Mouse (Mus musculus): ENCODE measurements around the gene Rep15. TPM values are rescaled to one million over a fixed set of nuclear protein-coding genes. Genes with fewer than 3 reads are reported as not detected.

Rep15 gene
- polyA plus RNA-seq, 1 experiment from 2014 or later = 0.19 TPM

DNA sequence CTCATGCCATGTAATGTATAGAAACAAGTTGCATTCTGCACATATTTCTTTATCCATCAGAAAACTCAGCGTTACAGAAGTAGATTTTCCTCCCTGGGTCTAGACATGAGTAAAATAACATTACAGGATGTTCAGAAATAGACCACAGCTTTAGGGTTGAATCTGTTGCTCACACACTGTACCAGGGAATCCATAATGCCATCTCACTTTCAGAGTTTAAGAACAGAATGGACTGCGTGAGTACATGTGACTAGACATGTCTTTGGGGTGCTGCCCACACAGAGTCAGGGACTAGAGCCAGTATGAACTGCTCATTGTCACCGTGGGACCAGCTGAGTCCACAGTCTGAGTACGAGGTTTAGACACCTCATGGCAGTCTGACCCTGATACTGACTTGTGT, 33.7 kb upstream of the Rep15 start:
- Histone ChIP-seq H3K9ac (replicated peaks) (no peak overlapping the region), H3K36me3 (replicated peaks; ENCODE audit: insufficient read depth, low read length) (peaks cover 27% of the 10 kb centered on the region), H3K27me3 (ENCODE audit: insufficient read depth, low read length) (no peaks in the 10 kb centered on the region), H3K4me3 (ENCODE audit: low read depth, low read length) (no peak overlapping the region), H3K4me1 (ENCODE audit: insufficient read depth) (no peaks in the 10 kb centered on the region), H3K9me3 (ENCODE audit: low read length) (no peaks in the 10 kb centered on the region), H3K4me2 (ENCODE audit: low read depth, low read length) (no peak overlapping the region), H3K27ac (ENCODE audit: low read depth) (no peak overlapping the region)
- ATAC-seq = no peak
- TF ChIP-seq CTCF (IDR thresholded peaks at IDR 0.05; ENCODE audit: low read depth) = no peak
- no peak for TF ChIP-seq EP300 (IDR thresholded peaks at IDR 0.05; ENCODE audit: low read depth)
- WGBS (ENCODE audit: insufficient replicate concordance) = 85% methylated on average over 4 of the region's 4 CpGs
- no peak for DNase-seq

DNA sequence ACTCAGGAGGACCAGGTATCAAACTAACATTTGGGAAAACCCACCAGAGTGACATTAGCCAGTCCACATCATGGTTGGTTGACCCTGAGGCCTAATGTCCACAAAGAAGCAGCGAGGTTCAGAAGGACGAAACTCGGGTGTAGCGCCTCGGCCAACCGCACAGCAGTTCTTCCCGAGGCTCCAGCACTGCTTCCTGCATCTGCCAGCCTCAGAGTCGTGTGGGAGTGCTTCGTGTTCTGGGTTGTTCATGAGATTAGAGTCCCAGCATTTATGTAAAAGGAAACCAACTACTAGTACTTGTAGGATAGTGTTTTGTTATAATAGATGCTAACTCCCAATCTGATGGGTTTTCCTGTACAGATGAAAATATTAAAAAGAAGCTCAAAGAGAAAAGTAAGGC, 33.1 kb upstream of the Rep15 start:
- Histone ChIP-seq H3K36me3 (replicated peaks; ENCODE audit: insufficient read depth, low read length) (peaks cover 27% of the 10 kb centered on the region), H3K9me3 (ENCODE audit: low read length) (no peaks in the 10 kb centered on the region), H3K27ac (ENCODE audit: low read depth) (no peak overlapping the region), H3K4me1 (ENCODE audit: insufficient read depth) (no peaks in the 10 kb centered on the region), H3K27me3 (ENCODE audit: insufficient read depth, low read length) (no peaks in the 10 kb centered on the region), H3K4me2 (ENCODE audit: low read depth, low read length) (no peak overlapping the region), H3K4me3 (ENCODE audit: low read depth, low read length) (no peak overlapping the region), H3K9ac (replicated peaks) (no peak overlapping the region)
- DNase-seq (no peak), ATAC-seq (no peak)
- no peak for TF ChIP-seq CTCF (IDR thresholded peaks at IDR 0.05; ENCODE audit: low read depth)
- no peak for TF ChIP-seq EP300 (IDR thresholded peaks at IDR 0.05; ENCODE audit: low read depth)
- 74% methylated on average over 9 of the region's 9 CpGs for WGBS (ENCODE audit: insufficient replicate concordance)

DNA sequence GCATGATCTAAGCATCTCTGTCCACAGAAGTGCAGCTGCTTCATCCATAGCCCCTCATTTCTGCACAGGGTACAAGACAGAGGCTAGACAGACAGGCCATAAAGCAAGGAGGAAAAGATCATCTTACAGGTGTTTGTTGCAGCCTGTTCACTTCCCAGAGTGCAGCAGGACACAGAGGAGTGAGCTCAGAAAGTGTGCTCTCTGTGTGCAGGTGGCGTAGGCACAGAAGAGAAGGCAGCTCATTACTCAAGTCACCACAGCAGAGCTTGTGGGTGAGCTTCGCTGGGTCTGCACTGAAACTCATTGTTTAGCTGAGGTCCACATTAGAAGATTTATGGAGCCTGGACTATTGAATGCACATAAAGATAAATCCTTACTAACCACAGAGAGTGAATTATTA, 32.6 kb upstream of the Rep15 start:
- Histone ChIP-seq H3K9ac (replicated peaks) (no peak overlapping the region), H3K36me3 (replicated peaks; ENCODE audit: insufficient read depth, low read length) (peaks cover 27% of the 10 kb centered on the region), H3K4me3 (ENCODE audit: low read depth, low read length) (no peak overlapping the region), H3K4me1 (ENCODE audit: insufficient read depth) (no peaks in the 10 kb centered on the region), H3K4me2 (ENCODE audit: low read depth, low read length) (no peak overlapping the region), H3K27ac (ENCODE audit: low read depth) (no peak overlapping the region), H3K9me3 (ENCODE audit: low read length) (no peaks in the 10 kb centered on the region), H3K27me3 (ENCODE audit: insufficient read depth, low read length) (no peaks in the 10 kb centered on the region)
- ATAC-seq (no peak), DNase-seq (no peak)
- WGBS (ENCODE audit: insufficient replicate concordance) = 69% methylated on average over 2 of the region's 2 CpGs
- no peak for TF ChIP-seq EP300 (IDR thresholded peaks at IDR 0.05; ENCODE audit: low read depth)
- TF ChIP-seq CTCF (IDR thresholded peaks at IDR 0.05; ENCODE audit: low read depth) = no peak

DNA sequence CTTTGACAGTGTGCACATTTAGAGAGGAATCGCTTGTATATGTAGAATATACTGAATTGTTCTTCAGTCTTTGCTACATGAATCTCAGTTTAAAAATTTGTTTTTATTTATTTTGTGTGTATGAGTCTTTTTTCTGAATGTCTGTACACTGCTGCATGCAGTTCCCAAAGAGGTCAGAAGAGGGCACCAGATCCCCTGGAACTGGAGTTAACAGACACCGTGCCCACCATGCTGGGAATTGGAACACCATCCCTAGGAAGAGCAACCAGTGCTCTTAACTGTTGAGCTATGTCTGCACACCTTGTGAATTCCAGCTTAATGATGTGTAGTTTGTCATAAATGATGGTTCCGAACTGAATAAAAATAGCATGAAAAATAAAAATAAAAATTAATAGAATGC, 24.2 kb upstream of the Rep15 start:
- DNase-seq (peak; percentile 63), ATAC-seq (no peak)
- no peak overlapping the region for H3K27ac ChIP-seq (ENCODE audit: low read depth)
- no peaks in the 10 kb centered on the region for H3K9me3 ChIP-seq (ENCODE audit: low read length)
- peaks cover 16% of the 10 kb centered on the region for H3K36me3 ChIP-seq (replicated peaks; ENCODE audit: insufficient read depth, low read length)
- H3K4me2 ChIP-seq (ENCODE audit: low read depth, low read length) = no peak overlapping the region
- H3K9ac ChIP-seq (replicated peaks) = no peak overlapping the region
- WGBS (ENCODE audit: insufficient replicate concordance) = 61% methylated on average over 3 of the region's 3 CpGs
- H3K27me3 ChIP-seq (ENCODE audit: insufficient read depth, low read length) = no peaks in the 10 kb centered on the region
- no peak overlapping the region for H3K4me3 ChIP-seq (ENCODE audit: low read depth, low read length)
- TF ChIP-seq CTCF (IDR thresholded peaks at IDR 0.05; ENCODE audit: low read depth) = peak; percentile 80
- TF ChIP-seq EP300 (IDR thresholded peaks at IDR 0.05; ENCODE audit: low read depth) = no peak
- no peaks in the 10 kb centered on the region for H3K4me1 ChIP-seq (ENCODE audit: insufficient read depth)

DNA sequence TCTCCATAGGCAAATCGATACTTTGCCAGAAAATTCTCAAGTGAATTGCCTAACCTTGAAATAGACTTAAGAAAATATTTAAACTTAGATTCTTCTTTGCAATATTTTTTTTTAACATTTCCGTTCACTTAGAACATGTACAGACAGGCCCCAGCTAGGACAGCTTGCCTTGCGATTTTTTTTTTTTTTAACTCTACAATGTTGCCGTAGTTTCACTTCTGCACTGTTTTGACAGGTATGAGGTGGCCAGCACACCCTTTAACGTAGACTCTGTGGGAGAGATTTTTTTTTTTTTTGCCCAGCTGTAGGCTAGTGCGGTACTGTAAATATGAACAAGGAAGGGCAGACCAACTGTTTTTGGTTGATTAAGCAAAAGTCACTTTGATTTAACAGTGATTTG, 22.0 kb upstream of the Rep15 start:
- Histone ChIP-seq H3K9me3 (ENCODE audit: low read length) (no peaks in the 10 kb centered on the region), H3K4me2 (ENCODE audit: low read depth, low read length) (no peak overlapping the region), H3K4me3 (ENCODE audit: low read depth, low read length) (no peak overlapping the region), H3K27me3 (ENCODE audit: insufficient read depth, low read length) (no peaks in the 10 kb centered on the region), H3K4me1 (ENCODE audit: insufficient read depth) (no peaks in the 10 kb centered on the region), H3K27ac (ENCODE audit: low read depth) (no peak overlapping the region), H3K9ac (replicated peaks) (no peak overlapping the region), H3K36me3 (replicated peaks; ENCODE audit: insufficient read depth, low read length) (peaks cover 26% of the 10 kb centered on the region)
- TF ChIP-seq CTCF (IDR thresholded peaks at IDR 0.05; ENCODE audit: low read depth) = no peak
- TF ChIP-seq EP300 (IDR thresholded peaks at IDR 0.05; ENCODE audit: low read depth) = no peak
- ATAC-seq (no peak), DNase-seq (no peak)
- 81% methylated on average over 6 of the region's 6 CpGs for WGBS (ENCODE audit: insufficient replicate concordance)

DNA sequence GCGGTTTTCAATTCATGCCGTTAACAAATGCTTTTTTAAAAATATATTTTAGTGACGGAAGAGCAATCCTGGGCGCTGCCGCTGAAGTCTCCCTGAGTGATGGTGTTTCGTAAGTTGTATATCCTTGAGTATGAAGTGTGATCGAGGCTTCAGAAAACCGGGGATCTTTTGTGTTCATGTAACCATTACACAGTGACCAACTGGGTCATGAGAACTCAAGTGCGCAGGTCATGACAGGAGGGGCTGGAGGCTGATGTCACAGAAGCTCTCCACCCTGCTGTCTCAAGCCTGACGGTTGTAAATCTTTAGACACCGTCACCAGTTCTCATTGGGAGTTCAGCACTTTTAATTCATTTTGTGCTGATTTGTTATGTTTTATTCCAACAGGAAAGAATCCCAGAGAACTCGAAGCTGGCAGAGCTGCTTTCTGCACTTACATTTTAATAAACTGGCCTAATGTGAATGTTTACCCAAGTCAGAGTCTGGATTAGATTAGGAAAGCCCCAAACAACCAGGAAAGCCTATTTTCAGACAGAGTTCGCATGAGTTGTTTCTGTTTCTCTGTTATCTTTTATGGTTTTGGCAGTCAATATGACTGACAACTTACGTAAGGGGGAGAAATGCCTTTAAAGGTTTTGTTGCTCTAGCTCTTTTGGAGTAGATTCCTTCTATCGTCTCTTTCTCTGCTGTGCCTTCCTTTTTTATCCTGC, 21.4 kb upstream of the Rep15 start:
- Histone ChIP-seq H3K27ac (ENCODE audit: low read depth) (no peak overlapping the region), H3K9ac (replicated peaks) (no peak overlapping the region), H3K27me3 (ENCODE audit: insufficient read depth, low read length) (no peaks in the 10 kb centered on the region), H3K4me3 (ENCODE audit: low read depth, low read length) (no peak overlapping the region), H3K9me3 (ENCODE audit: low read length) (no peaks in the 10 kb centered on the region), H3K4me2 (ENCODE audit: low read depth, low read length) (no peak overlapping the region), H3K36me3 (replicated peaks; ENCODE audit: insufficient read depth, low read length) (peaks cover 24% of the 10 kb centered on the region), H3K4me1 (ENCODE audit: insufficient read depth) (no peaks in the 10 kb centered on the region)
- no peak for DNase-seq
- WGBS (ENCODE audit: insufficient replicate concordance) = 78% methylated on average over 15 of the region's 15 CpGs
- TF ChIP-seq EP300 (IDR thresholded peaks at IDR 0.05; ENCODE audit: low read depth) (no peak), CTCF (IDR thresholded peaks at IDR 0.05; ENCODE audit: low read depth) (no peak)
- no peak for ATAC-seq

All from liver, postnatal 0 days (tissue).